Mouse (Mus musculus) hindbrain, embryonic 14.5 days (tissue): ENCODE results near the gene Foxp1. TPM values are rescaled to one million over a fixed set of nuclear protein-coding genes. Genes with fewer than 3 reads are reported as not detected.

Experiments
- ATAC-seq: fragments of 200-750 bp; cut with Nextera tagmentation; 2 replicates; pipeline ENCODE4 v1.8.0; 2017; ENCODE audit warnings: moderate number of reproducible peaks, mild to moderate bottlenecking, moderate TSS enrichment, moderate library complexity; ENCODE audit not compliant: low FRiP score
- DNase-seq: peaks from one replicate; pipeline ENCODE4 v3.0.0-alpha.2; 2015; ENCODE audit warnings: low spot score
- H3K27ac ChIP-seq: fragments of 300-500 bp; sonication (generic); 2 replicates; pipeline ENCODE4 v1.5.1; 2014; ENCODE audit warnings: mild to moderate bottlenecking, moderate library complexity
- H3K27me3 ChIP-seq: fragments of 300-500 bp; sonication (generic); 2 replicates; pipeline ENCODE4 v1.6.1; 2014; ENCODE audit warnings: mild to moderate bottlenecking, low read length, mixed read lengths; ENCODE audit not compliant: control insufficient read depth, insufficient read depth
- H3K36me3 ChIP-seq: fragments of 300-500 bp; sonication (generic); replicated peaks from 2 replicates; pipeline ENCODE4 v1.6.1; 2014; ENCODE audit not compliant: control insufficient read depth, insufficient read depth
- H3K4me1 ChIP-seq: fragments of 300-500 bp; sonication (generic); replicated peaks from 2 replicates; pipeline ENCODE4 v1.6.1; 2014; ENCODE audit warnings: antibody characterized with exemption, low read length, mixed read lengths; ENCODE audit not compliant: control insufficient read depth, insufficient read depth
- H3K4me2 ChIP-seq: fragments of 300-500 bp; sonication (generic); replicated peaks from 2 replicates; pipeline ENCODE4 v1.6.1; 2014; ENCODE audit warnings: mild to moderate bottlenecking, moderate library complexity
- H3K4me3 ChIP-seq: fragments of 300-500 bp; sonication (generic); replicated peaks from 2 replicates; pipeline ENCODE4 v1.5.1; 2014; ENCODE audit warnings: mild to moderate bottlenecking, low read length
- H3K9ac ChIP-seq: fragments of 300-500 bp; sonication (generic); 2 replicates; pipeline ENCODE4 v1.6.1; 2014
- H3K9me3 ChIP-seq: fragments of 300-500 bp; sonication (generic); 2 replicates; pipeline ENCODE4 v1.6.1; 2016; ENCODE audit warnings: low read length; ENCODE audit not compliant: control insufficient read depth
- WGBS: fragments of 180-500 bp; shearing (Covaris S2); extraction: QIAGEN DNeasy Blood & Tissue Kit; methylation state at CpG from one replicate; pipeline ENCODE4 v1.1.7; 2014; 5-methylcytosine and 5-hydroxymethylcytosine counted together
- polyA plus RNA-seq: library from polyadenylated mRNA; unstranded; fragments of >200 nt; fragmentation: Nextera tagmentation; extraction: Ambion mirVana; gene quantifications from 2 replicates; pipeline ENCODE4 v1.2.1, GENCODE M21; 2014

Gene Foxp1
- polyA plus RNA-seq, 1 experiment from 2014 or later: 68.3 TPM

DNA sequence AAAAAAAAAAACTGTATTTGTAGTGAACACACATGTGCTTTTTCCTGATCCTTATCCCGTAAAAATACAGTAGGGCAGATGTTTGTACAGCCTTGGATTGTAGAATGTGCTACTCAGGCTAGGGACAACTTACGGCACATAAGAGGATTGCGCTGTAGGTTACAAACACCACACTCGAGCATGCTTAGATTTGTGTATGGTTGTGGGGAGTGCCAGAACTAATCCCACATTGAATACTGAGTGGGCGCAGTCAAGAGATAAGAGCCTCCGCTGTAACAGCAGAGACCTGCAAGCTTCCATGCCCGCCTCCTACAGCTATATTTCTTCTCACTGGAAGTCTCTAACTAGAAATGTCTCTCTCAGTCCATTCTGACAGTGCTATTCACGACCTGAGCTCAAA lies 286.9 kb downstream of the Foxp1 start:
- Histone ChIP-seq H3K27ac (no peak overlapping the region), H3K9ac (no peak overlapping the region), H3K4me3 (no peak overlapping the region), H3K4me1 (no peaks in the 10 kb centered on the region), H3K36me3 (no peaks in the 10 kb centered on the region), H3K9me3 (no peaks in the 10 kb centered on the region), H3K4me2 (no peak overlapping the region), H3K27me3 (no peaks in the 10 kb centered on the region)
- WGBS: 85% methylated on average over 8 of the region's 8 CpGs
- no peak for ATAC-seq
- DNase-seq: no peak

DNA sequence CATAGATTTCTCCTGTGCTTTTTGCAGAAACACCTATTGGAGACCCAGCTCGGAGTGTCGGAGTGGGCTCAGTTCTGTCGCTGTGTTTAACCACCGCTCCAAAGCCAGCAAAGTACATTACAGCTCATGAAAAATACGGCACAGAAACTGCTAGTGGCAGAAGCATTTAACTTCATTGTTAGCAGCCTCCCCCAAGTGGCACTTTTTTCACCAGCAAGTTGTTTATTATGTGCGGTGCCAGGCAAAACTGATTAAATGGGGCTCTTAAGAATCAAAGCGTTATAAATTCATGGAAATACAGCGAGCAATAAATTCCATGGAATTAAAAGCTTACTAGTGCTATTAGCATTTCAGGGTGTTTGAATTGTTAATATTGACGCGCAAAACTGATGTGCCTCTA lies 289.1 kb downstream of the Foxp1 start:
- H3K9ac ChIP-seq: no peak overlapping the region
- DNase-seq (no peak), ATAC-seq (no peak)
- no peaks in the 10 kb centered on the region for H3K36me3 ChIP-seq
- 58% methylated on average over 10 of the region's 10 CpGs for WGBS
- H3K4me1 ChIP-seq: no peaks in the 10 kb centered on the region
- no peak overlapping the region for H3K4me3 ChIP-seq
- no peak overlapping the region for H3K27ac ChIP-seq
- no peak overlapping the region for H3K4me2 ChIP-seq
- no peaks in the 10 kb centered on the region for H3K9me3 ChIP-seq
- H3K27me3 ChIP-seq: no peaks in the 10 kb centered on the region

DNA sequence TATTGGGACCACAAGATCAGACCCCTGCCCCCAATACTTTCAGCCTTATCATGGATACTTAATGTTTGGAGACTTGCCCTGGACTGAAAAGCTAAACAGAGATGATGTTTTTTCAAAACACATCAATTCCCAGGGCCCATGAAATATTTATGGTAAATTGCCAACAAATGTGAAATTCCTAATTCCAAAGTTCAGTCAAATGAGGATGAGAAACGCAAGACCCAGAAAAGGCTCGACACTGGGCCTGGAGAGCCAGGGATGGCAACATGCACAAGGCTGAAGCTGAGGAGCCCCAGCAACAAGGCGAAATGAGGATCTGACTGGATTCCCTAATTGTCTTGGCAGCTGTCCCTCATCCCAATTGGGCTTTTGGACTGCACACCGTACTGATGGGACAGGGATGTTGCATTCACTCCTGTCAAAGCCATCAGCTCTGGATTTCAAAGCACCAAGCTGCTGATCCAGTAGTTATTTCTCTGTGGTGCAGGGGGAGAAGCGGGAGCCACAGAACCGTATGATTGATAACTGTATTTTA lies 294.1 kb downstream of the Foxp1 start:
- Histone ChIP-seq H3K27ac (no peak overlapping the region), H3K36me3 (no peaks in the 10 kb centered on the region), H3K4me1 (no peaks in the 10 kb centered on the region), H3K27me3 (no peaks in the 10 kb centered on the region), H3K9me3 (no peaks in the 10 kb centered on the region), H3K4me2 (no peak overlapping the region), H3K9ac (no peak overlapping the region), H3K4me3 (no peak overlapping the region)
- ATAC-seq (no peak), DNase-seq (no peak)
- WGBS: 75% methylated on average over 6 of the region's 6 CpGs

DNA sequence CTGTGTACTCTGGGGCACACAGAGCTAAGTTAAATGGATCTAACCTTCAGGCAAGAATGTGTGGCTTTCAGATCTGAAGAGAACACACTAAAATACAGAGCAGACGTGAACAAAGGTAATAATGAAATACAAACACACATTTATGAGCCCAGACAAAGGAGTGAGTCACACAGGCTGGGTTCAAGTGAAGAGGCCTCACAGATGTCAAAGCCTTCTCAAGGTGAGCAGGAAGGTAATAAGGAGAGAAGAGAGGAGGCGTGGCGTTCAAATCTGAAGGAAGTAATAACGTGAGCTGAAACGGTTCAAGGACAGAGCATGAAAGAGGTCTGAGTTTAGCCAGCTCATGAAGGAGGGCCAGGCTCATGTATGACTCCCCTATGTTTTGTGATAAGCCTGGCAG lies 301.4 kb downstream of the Foxp1 start:
- Histone ChIP-seq H3K4me3 (no peak overlapping the region), H3K9ac (no peak overlapping the region), H3K4me1 (no peaks in the 10 kb centered on the region), H3K27ac (no peak overlapping the region), H3K27me3 (no peaks in the 10 kb centered on the region), H3K36me3 (no peaks in the 10 kb centered on the region), H3K4me2 (no peak overlapping the region), H3K9me3 (no peaks in the 10 kb centered on the region)
- ATAC-seq: no peak
- WGBS: 91% methylated on average over 5 of the region's 5 CpGs
- no peak for DNase-seq

DNA sequence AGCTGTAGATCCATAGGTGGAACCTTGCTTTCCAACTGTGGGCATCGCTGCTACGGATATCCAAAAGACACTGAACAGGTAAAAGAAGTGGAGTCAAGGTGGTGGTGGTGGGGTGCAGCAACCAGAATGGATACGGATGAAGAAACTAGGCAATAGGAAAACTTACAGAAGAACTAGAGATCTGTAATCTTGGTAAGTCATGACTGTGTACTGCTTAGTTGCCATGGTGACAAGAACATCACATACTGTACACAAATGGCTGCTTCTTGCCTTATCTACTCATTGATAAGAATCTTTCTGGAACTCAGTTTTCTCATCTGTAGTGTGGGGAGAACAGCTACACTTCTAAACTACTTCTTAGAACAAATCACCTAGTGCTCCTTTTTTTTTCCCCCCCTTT lies 302.0 kb downstream of the Foxp1 start:
- H3K27ac ChIP-seq: no peak overlapping the region
- no peak for DNase-seq
- H3K4me2 ChIP-seq: no peak overlapping the region
- no peaks in the 10 kb centered on the region for H3K9me3 ChIP-seq
- no peaks in the 10 kb centered on the region for H3K4me1 ChIP-seq
- 92% methylated on average over 3 of the region's 3 CpGs for WGBS
- ATAC-seq: no peak
- H3K4me3 ChIP-seq: no peak overlapping the region
- H3K36me3 ChIP-seq: no peaks in the 10 kb centered on the region
- H3K9ac ChIP-seq: no peak overlapping the region
- no peaks in the 10 kb centered on the region for H3K27me3 ChIP-seq

DNA sequence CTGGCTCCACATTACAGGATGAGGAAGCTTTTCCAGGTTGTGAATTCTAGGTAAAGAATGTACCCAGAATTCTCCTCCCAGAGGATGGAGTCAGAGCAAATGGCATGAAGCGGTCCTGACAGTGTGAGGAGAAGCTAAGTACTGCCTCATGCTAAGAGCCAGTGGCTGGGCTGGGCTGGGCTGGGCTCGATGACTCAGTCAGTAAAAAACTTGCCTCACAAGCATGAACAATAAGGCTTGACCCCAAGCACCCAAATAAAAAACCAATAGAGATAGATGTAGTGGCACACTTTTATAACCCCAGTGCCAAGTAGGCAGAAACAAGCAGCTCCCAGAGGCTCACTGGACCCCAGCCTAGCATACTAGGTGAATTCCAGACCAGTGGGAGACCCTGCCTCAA lies 304.7 kb downstream of the Foxp1 start:
- 74% methylated on average over 2 of the region's 2 CpGs for whole genome bisulfite sequencing
- ATAC-seq: no peak
- no peaks in the 10 kb centered on the region for H3K36me3 ChIP-seq

DNA sequence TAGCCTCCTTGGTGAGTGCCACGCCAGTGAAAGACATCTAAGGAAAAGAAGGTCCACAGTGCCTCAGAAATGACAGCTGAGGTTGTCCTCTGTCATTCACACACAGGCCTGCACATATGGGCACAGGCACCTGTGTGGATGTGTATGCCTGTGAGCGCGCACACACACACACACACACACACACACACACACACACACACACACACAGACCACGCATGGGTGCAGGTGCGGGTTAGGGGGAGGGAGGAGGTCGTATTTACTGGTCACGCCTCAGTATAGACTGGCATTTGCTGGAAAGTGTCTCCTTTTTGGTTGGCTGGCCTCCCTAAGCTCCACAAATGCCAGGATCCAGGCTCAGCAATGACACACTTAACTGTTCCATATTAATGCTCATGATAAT lies 305.4 kb downstream of the Foxp1 start:
- H3K4me3 ChIP-seq: no peak overlapping the region
- no peak overlapping the region for H3K9ac ChIP-seq
- WGBS: 76% methylated on average over 6 of the region's 7 CpGs
- H3K27me3 ChIP-seq: no peaks in the 10 kb centered on the region
- no peak for DNase-seq
- no peaks in the 10 kb centered on the region for H3K9me3 ChIP-seq
- no peaks in the 10 kb centered on the region for H3K36me3 ChIP-seq
- H3K27ac ChIP-seq: no peak overlapping the region
- no peak for ATAC-seq
- no peak overlapping the region for H3K4me2 ChIP-seq
- no peaks in the 10 kb centered on the region for H3K4me1 ChIP-seq

More for the DNA sequence above, 304.7 kb downstream of the Foxp1 start:
- no peak overlapping the region for H3K4me2 ChIP-seq
- H3K4me3 ChIP-seq: no peak overlapping the region
- H3K27ac ChIP-seq: no peak overlapping the region
- no peaks in the 10 kb centered on the region for H3K27me3 ChIP-seq
- H3K9me3 ChIP-seq: no peaks in the 10 kb centered on the region
- H3K4me1 ChIP-seq: no peaks in the 10 kb centered on the region
- no peak for DNase-seq
- H3K9ac ChIP-seq: no peak overlapping the region

DNA sequence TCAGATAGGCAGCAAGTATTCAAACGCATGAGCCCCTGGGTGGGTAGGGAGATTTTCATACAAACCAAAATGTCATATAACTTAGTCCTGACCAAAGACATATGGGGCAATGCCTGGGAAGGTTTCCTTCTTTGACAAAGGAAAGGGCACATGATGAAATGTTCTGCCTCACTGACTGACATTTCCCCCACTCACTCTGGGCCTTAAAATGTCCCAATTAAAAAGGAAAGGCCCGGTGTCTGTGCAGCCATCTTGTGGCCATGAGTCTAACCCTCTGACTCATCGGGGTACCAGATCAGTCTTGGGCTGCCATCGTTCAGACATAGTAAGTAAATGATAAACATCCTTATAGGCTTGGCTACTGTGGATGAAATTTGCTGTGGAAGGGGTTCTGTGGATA lies 310.1 kb downstream of the Foxp1 start:
- Histone ChIP-seq H3K36me3 (no peaks in the 10 kb centered on the region), H3K4me3 (no peak overlapping the region), H3K4me1 (no peaks in the 10 kb centered on the region; the same call in 1 of the 2 replicates), H3K9ac (no peak overlapping the region), H3K9me3 (no peaks in the 10 kb centered on the region), H3K27me3 (no peaks in the 10 kb centered on the region), H3K4me2 (no peak overlapping the region), H3K27ac (no peak overlapping the region)
- ATAC-seq (no peak), DNase-seq (no peak)
- 92% methylated on average over 4 of the region's 4 CpGs for WGBS

DNA sequence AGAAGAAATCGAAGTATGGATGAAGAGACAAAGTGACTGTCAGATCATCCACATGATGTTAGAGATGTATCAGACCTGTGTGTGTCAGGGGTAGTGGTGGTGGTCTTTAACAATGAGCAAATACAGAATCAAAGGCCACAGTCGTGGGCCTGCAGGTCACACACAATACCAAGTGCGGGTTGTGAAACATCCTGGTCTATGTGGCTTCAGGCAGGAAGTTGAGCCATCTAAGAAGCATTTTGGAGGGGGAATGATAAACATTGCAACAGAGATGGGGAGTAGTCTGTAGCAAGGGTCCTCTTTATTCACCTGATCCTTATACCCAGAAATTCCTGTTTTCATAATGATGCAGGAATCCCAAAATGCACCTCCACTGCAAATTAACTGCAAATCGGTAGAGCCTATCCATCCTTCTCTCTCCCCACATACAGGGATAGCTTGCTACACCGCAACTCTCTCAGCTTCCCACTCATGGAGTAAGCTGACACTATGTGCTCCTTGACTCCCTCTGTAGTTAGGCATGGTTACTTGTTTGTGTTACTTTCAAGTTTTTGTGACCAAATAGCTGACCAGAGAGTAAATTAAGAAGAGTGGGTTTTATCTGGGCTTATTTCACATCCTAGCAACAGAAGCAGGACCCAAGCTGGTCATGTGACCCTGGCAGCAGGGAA lies 310.7 kb downstream of the Foxp1 start:
- DNase-seq (no peak), ATAC-seq (no peak)
- H3K4me3 ChIP-seq: no peak overlapping the region
- no peak overlapping the region for H3K9ac ChIP-seq
- H3K4me1 ChIP-seq: no peaks in the 10 kb centered on the region; the same call in 1 of the 2 replicates
- no peaks in the 10 kb centered on the region for H3K36me3 ChIP-seq
- no peaks in the 10 kb centered on the region for H3K9me3 ChIP-seq
- H3K4me2 ChIP-seq: no peak overlapping the region
- no peaks in the 10 kb centered on the region for H3K27me3 ChIP-seq
- WGBS: 84% methylated on average over 5 of the region's 5 CpGs
- H3K27ac ChIP-seq: no peak overlapping the region

DNA sequence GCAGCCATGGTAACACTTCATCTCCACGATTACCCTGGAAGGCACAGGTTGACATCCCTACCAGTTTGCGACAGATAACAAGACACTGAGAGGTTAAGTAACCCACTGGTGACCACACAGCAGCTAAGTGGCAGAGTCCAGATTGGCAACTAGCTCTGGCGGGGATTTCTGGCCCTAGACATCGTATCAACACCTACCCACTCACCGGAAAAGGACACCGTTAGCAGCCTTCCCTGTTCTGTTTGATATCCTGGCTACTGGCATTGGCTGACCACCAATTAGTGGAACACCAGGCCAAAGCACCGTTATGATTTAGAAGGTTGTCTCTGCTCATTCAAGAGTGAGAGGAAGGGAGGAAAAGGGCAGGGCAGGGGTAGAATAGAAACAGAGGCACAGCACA lies 312.4 kb downstream of the Foxp1 start:
- ATAC-seq (no peak), DNase-seq (no peak)
- Histone ChIP-seq H3K36me3 (no peaks in the 10 kb centered on the region), H3K9me3 (no peaks in the 10 kb centered on the region), H3K9ac (no peak overlapping the region), H3K4me1 (peaks cover 13% of the 10 kb centered on the region; the same call in 1 of the 2 replicates), H3K27me3 (no peaks in the 10 kb centered on the region), H3K27ac (no peak overlapping the region), H3K4me2 (no peak overlapping the region), H3K4me3 (no peak overlapping the region)
- WGBS: 79% methylated on average over 7 of the region's 7 CpGs
